Mouse (Mus musculus) olfactory bulb, adult 2 months (tissue): Measurements from ENCODE around the gene Rin3. TPM values are rescaled to one million over a fixed set of nuclear protein-coding genes. Genes with fewer than 3 reads are reported as not detected.

Experiments used
- H3K27ac ChIP-seq: fragments of 200-500 bp; 2 replicates; pipeline ENCODE4 v1.5.1; 2012; ENCODE audit warnings: low read depth, low read length; ENCODE audit not compliant: insufficient read depth
- H3K4me1 ChIP-seq: fragments of 200-500 bp; 2 replicates; pipeline ENCODE4 v1.6.1; 2012; ENCODE audit warnings: low read length; ENCODE audit not compliant: control insufficient read depth, insufficient read depth
- H3K4me3 ChIP-seq: fragments of 200-500 bp; 2 replicates; pipeline ENCODE4 v1.5.1; 2012; ENCODE audit warnings: mild to moderate bottlenecking, low read depth, low read length, moderate library complexity; ENCODE audit not compliant: insufficient read depth
- CTCF ChIP-seq: fragments of 200-500 bp; IDR thresholded peaks from 2 replicates; pipeline ENCODE4 v1.5.1; 2012; ENCODE audit warnings: low read depth, mild to moderate bottlenecking, low read length, moderate library complexity; ENCODE audit not compliant: insufficient read depth
- POLR2A ChIP-seq: fragments of 200-500 bp; IDR thresholded peaks from 2 replicates; pipeline ENCODE4 v1.6.1; 2012; ENCODE audit warnings: mild to moderate bottlenecking, low read depth, low read length, moderate library complexity; ENCODE audit not compliant: insufficient read depth
- WGBS: fragments of 180-500 bp; shearing (Covaris S2); methylation state at CpG from one replicate; pipeline ENCODE4 v1.1.7; 2018; 5-methylcytosine and 5-hydroxymethylcytosine counted together
- polyA plus RNA-seq: library from polyadenylated mRNA; stranded (reverse); fragments of >200 nt; gene quantifications from 2 replicates; pipeline ENCODE4 v1.2.4, GENCODE M21; 2012; ENCODE audit warnings: low replicate concordance; ENCODE audit not compliant: missing spikeins, insufficient read depth, insufficient read length

Rin3 gene
- polyA plus RNA-seq, 1 experiment = not detected

DNA sequence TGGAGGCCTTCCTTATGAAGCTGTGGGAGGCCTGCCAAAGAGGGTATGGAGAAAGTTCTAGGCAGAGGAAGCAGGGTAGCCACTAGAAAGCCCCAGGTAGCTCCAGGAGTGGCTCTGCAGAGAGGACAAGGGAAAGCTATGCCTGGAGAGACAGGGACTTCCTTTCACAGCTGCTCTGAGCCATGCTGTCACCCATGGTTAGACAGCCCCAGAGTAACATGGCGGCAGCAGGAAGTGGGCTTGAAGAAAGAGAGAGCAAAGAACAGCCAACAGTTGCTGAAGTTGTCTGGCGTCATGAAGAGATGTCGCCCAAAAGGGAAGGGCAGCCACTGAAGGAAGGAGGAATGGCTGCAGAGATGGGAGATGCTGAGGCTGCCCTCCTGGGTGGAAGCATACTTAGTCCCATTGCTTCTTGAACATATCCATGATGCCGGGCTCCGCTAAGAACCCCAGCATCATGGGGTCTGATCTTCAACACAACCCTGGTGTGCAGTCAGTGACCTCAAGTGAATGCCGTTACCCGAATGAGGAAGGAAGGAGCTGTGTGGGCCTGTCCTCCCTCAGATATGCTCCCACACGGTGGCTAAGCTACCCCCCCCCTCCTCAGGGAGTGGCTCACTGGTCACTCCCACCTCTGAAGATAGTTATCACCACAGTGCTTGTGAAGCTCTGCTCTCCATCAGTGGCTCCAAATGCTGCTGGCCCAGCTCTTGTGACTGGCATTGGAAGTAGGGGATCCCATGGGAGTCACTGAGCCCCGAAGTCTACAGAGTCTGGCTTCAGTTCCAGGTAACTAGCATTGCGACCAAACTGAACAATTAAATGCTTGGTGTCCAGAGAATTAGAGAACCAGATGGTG, 71.5 kb downstream of the Rin3 start:
- WGBS = 82% methylated on average over 10 of the region's 10 CpGs
- Histone ChIP-seq H3K27ac (no peak overlapping the region), H3K4me3 (no peak overlapping the region), H3K4me1 (no peaks in the 10 kb centered on the region)
- no peak for TF ChIP-seq CTCF
- TF ChIP-seq POLR2A = no peak

DNA sequence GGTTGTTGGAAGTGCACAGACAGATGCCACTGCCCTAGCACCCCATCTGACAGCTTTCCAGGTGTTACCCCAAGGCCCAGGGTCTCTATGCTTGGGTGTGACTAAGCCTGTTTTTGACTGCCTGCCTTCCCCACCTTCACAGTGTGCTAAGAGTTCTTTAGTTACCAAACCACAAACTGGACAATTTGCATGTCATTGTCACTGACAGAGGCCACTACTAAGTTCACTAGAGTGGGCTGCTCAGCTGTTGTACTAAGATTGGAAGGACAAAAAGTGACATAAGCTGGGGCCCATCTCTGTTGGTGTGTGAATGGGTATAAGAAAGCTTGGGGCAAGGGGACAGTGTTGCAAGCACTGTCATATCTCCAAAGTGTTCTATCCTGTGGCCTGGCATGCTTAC, 72.9 kb downstream of the Rin3 start:
- no peak overlapping the region for H3K4me3 ChIP-seq
- H3K4me1 ChIP-seq = no peaks in the 10 kb centered on the region
- TF ChIP-seq POLR2A (no peak), CTCF (no peak)
- no peak overlapping the region for H3K27ac ChIP-seq

- no peak for TF ChIP-seq CTCF
- no peak for TF ChIP-seq POLR2A
- H3K4me3 ChIP-seq = no peak overlapping the region
- WGBS = 91% methylated on average over 1 of the region's 1 CpGs
Measured at GRCm38 (mm10) chr12:102356781-102357180, 73.9 kb downstream of the Rin3 start.

GRCm38 (mm10) chr12:102359390-102359789, 76.5 kb downstream of the Rin3 start:
- H3K4me3 ChIP-seq = no peak overlapping the region
- 90% methylated on average over 4 of the region's 4 CpGs for WGBS
- TF ChIP-seq CTCF (no peak), POLR2A (no peak)
- no peak overlapping the region for H3K27ac ChIP-seq
- H3K4me1 ChIP-seq = no peaks in the 10 kb centered on the region

More at GRCm38 (mm10) chr12:102356781-102357180, 73.9 kb downstream of the Rin3 start:
- Histone ChIP-seq H3K4me1 (no peaks in the 10 kb centered on the region), H3K27ac (no peak overlapping the region)

GRCm38 (mm10) chr12:102361189-102362161, 78.6 kb downstream of the Rin3 start:
- TF ChIP-seq CTCF (no peak), POLR2A (no peak)
- H3K27ac ChIP-seq = no peak overlapping the region
- 88% methylated on average over 10 of the region's 10 CpGs for WGBS
- H3K4me3 ChIP-seq = no peak overlapping the region
- no peaks in the 10 kb centered on the region for H3K4me1 ChIP-seq

- Histone ChIP-seq H3K4me3 (no peak overlapping the region), H3K4me1 (peaks cover 8% of the 10 kb centered on the region; the same call in 1 of the 2 replicates), H3K27ac (no peak overlapping the region)
- 71% methylated on average over 7 of the region's 7 CpGs for WGBS
- TF ChIP-seq CTCF (no peak), POLR2A (no peak)
Measured at GRCm38 (mm10) chr12:102365016-102365415, 82.2 kb downstream of the Rin3 start.

DNA sequence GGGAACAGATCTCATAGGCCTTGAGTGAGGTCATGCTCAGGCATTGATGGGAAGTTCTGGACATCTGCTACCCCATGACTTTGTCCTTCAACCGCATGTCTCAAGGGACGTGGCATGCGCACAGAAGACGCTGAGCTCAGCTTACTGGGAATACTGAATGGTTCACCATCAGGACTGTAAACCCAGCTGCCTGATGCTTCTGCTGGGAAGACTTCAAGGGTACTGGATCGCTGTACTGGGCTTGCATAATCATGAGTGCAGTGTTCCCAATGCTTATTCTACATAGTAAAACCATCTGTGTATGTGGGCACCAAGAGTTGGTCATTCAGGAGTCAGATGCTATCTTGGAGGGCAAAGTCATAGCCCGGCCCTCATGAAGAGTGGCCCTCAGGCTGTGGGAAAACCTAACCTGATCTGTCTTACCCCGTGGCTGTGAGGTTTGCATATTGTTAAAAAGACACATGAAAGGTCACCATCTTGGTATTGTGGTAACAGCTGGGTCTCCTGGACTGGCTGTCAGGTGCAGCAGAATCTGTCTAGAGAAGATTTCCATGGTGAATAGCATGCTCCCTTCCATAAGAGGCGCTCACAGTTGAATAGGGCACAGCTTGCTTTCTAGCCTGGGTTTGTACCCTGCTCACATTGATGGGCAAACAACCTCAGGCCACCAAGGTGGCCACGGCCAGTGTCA, 83.4 kb downstream of the Rin3 start:
- no peak overlapping the region for H3K4me3 ChIP-seq
- WGBS = 93% methylated on average over 9 of the region's 9 CpGs
- H3K27ac ChIP-seq = no peak overlapping the region
- peaks cover 8% of the 10 kb centered on the region; the same call in 1 of the 2 replicates for H3K4me1 ChIP-seq
- TF ChIP-seq CTCF (no peak), POLR2A (no peak)

GRCm38 (mm10) chr12:102367075-102367474, 84.2 kb downstream of the Rin3 start:
- Histone ChIP-seq H3K4me1 (peaks cover 8% of the 10 kb centered on the region; the same call in 1 of the 2 replicates), H3K27ac (no peak overlapping the region), H3K4me3 (no peak overlapping the region)
- TF ChIP-seq CTCF = no peak
- TF ChIP-seq POLR2A = no peak
- 90% methylated on average over 3 of the region's 3 CpGs for WGBS
